Mouse (Mus musculus): ENCODE data around the gene Ppp2r2c.

GRCm38 (mm10) chr5:36869186-36869577 is 869 bp downstream of the Ppp2r2c start:
- TF ChIP-seq CTCF (IDR thresholded peaks at IDR 0.05; ENCODE audit: low read depth, low read length) (no peak), POLR2AphosphoS5 (IDR thresholded peaks at IDR 0.05; ENCODE audit: insufficient replicate concordance, low read depth, low read length) (no peak)
